Mouse (Mus musculus): ENCODE results near the gene Fam216b.

Gene Fam216b

DNA sequence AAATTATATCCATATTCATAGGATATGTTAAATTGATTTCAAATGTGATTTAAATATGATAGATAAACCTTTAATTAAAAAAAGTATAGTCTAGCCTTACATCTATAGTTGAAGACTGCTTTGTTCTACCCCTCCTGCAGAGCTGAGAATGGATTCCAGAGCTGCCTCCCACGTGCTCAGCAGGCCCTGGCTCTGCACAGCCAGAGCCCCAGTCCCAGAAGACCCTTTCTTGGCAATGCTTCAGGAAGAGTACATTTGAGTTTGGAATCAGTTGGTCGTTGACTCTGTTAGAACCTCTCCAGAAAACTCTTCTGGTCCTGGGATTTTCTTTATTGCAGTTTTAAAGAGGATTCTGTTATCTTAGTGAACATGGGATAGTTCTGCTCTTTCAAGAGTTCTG is 45.7 kb downstream of the Fam216b start:
- DNase-seq (ENCODE audit: extremely low read depth, low read depth): no peak

DNA sequence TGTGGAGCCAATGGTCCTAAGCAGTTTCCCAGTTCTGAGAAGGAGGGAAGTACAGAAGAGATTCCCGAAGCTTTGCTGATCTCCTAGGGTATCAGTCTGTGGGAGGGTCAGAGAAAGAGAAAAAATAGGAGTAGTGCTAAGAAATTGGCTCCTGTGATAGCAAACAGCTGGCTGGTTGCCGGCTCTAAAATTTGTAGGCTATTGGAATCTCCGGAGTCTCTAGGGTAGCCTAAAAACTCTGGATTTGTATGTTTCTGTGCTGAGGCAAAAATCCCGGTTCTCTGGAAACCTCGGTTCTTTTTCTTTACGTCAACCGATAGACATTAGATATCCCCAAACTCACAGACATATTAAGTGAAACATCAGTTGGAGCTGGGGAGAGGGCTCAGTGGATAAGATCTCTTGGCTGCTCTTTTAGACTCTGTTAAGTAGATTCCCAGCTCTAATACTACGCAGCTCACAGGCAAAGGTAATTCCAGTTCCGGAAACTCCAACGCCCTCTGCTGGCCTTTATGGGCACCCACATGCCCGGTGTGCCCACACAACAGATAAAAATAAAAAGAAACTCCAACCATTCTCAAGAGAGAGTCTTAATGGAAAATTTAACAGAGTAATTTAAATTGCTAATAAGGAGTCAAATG is 46.8 kb downstream of the Fam216b start:
- DNase-seq (ENCODE audit: extremely low read depth, low read depth): no peak

DNA sequence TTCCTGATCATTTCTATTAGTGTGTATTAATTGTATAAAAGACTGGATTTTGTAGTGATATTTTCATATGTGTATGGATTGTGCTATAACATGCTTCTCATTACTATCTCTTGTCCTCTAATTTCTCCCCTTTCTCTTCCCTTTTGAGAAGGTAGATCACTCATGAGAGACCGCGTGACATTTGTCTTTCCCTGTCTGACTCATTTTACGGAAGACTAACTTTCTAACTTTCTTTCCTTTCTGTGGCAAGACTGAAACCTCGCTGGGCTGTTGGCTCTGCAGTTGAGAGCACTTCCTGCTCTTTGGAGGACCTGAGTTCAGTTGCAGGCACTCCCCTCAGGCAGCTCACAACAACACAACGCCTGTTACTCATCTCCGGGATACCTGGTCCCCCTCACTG is 48.2 kb downstream of the Fam216b start:
- no peak for DNase-seq (ENCODE audit: extremely low read depth, low read depth)

DNA sequence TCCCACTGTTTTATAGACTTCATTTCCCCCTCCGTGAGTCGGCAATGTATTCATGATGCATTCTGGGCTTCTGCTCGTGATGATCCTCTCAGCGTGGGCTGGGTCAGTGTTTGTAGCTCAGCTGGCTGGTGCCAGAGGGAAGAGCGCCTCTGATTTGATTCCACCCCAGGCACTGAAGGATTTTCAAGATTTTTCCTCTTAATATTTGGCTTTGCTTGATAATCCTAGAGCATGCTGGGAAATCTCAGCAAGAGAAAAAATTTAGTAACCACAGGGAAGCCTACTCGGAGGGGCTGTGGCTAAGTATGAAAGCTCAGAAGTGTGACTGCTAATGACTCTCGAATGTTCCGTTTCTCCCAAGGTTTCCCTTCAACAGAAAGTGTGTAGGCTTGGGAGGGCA is 49.9 kb downstream of the Fam216b start:
- DNase-seq (ENCODE audit: extremely low read depth, low read depth): no peak

Data from MEL-GATA-1-ER (cell line).